Mouse (Mus musculus): Measurements from ENCODE around the gene Cyp2u1. TPM values are rescaled to one million over a fixed set of nuclear protein-coding genes. Genes with fewer than 3 reads are reported as not detected.

Cyp2u1 gene
- 6.4 and 6.7 TPM in 2 replicates for polyA plus RNA-seq (2014; fragmentation: Nextera tagmentation; extraction: Ambion mirVana)

- H3K36me3 ChIP-seq (ENCODE audit: control insufficient read depth, insufficient read depth, low read length): no peaks in the 10 kb centered on the region; the same call in 1 of the 2 replicates
- peak within 1 kb of the TSS; percentile 78 for H3K9ac ChIP-seq (replicated peaks; ENCODE audit: low read length)
- H3K4me1 ChIP-seq (ENCODE audit: control insufficient read depth, insufficient read depth, low read length): 0 out of 2 replicates have a peak, but pooled peaks cover 5% of the 10 kb centered on the region
- WGBS: under 1% methylated on average over 71 of the region's 71 CpGs
- H3K27me3 ChIP-seq (ENCODE audit: control insufficient read depth, insufficient read depth, low read length): no peaks in the 10 kb centered on the region
- DNase-seq: peak; percentile 95
- peak; percentile 98 for ATAC-seq (ENCODE audit: low FRiP score, low TSS enrichment)
- peak within 1 kb of the TSS; percentile 86 for H3K4me3 ChIP-seq (replicated peaks; ENCODE audit: low read depth, low read length)
- no peaks in the 10 kb centered on the region for H3K9me3 ChIP-seq (ENCODE audit: control insufficient read depth, low read length)
- H3K27ac ChIP-seq (replicated peaks; ENCODE audit: low read depth, low read length): peak within 1 kb of the TSS; percentile 82
- peak within 1 kb of the TSS; percentile 92 for H3K4me2 ChIP-seq (ENCODE audit: low read length)
Measured at GRCm38 (mm10) chr3:131302452-131303319, at the start of gene Cyp2u1. Cyp2u1 (minus strand) TSS chr3:131303227.

- no peak overlapping the region for H3K4me3 ChIP-seq (replicated peaks; ENCODE audit: low read depth, low read length)
- no peak overlapping the region for H3K4me2 ChIP-seq (ENCODE audit: low read length)
- H3K9ac ChIP-seq (replicated peaks; ENCODE audit: low read length): no peak overlapping the region
- ATAC-seq (ENCODE audit: low FRiP score, low TSS enrichment) (no peak), DNase-seq (no peak)
- H3K27ac ChIP-seq (replicated peaks; ENCODE audit: low read depth, low read length): no peak overlapping the region
- no peaks in the 10 kb centered on the region for H3K9me3 ChIP-seq (ENCODE audit: control insufficient read depth, low read length)
- no peaks in the 10 kb centered on the region for H3K27me3 ChIP-seq (ENCODE audit: control insufficient read depth, insufficient read depth, low read length)
- 95% methylated on average over 7 of the region's 7 CpGs for WGBS
- H3K36me3 ChIP-seq (ENCODE audit: control insufficient read depth, insufficient read depth, low read length): no peaks in the 10 kb centered on the region
- no peaks in the 10 kb centered on the region for H3K4me1 ChIP-seq (ENCODE audit: control insufficient read depth, insufficient read depth, low read length)
Measured at GRCm38 (mm10) chr3:131350539-131350938, 47.5 kb upstream of the Cyp2u1 start.

GRCm38 (mm10) chr3:131349013-131349412, 46.0 kb upstream of the Cyp2u1 start:
- H3K27me3 ChIP-seq (ENCODE audit: control insufficient read depth, insufficient read depth, low read length): no peaks in the 10 kb centered on the region
- no peaks in the 10 kb centered on the region for H3K4me1 ChIP-seq (ENCODE audit: control insufficient read depth, insufficient read depth, low read length)
- H3K36me3 ChIP-seq (ENCODE audit: control insufficient read depth, insufficient read depth, low read length): no peaks in the 10 kb centered on the region
- no peak overlapping the region for H3K4me3 ChIP-seq (replicated peaks; ENCODE audit: low read depth, low read length)
- H3K27ac ChIP-seq (replicated peaks; ENCODE audit: low read depth, low read length): no peak overlapping the region
- DNase-seq (no peak), ATAC-seq (ENCODE audit: low FRiP score, low TSS enrichment) (no peak)
- H3K4me2 ChIP-seq (ENCODE audit: low read length): no peak overlapping the region
- WGBS: 88% methylated on average over 6 of the region's 6 CpGs
- H3K9me3 ChIP-seq (ENCODE audit: control insufficient read depth, low read length): no peaks in the 10 kb centered on the region
- H3K9ac ChIP-seq (replicated peaks; ENCODE audit: low read length): no peak overlapping the region

- Histone ChIP-seq H3K9me3 (ENCODE audit: control insufficient read depth, low read length) (no peaks in the 10 kb centered on the region), H3K27ac (replicated peaks; ENCODE audit: low read depth, low read length) (no peak overlapping the region), H3K4me2 (ENCODE audit: low read length) (no peak overlapping the region), H3K36me3 (ENCODE audit: control insufficient read depth, insufficient read depth, low read length) (no peaks in the 10 kb centered on the region), H3K27me3 (ENCODE audit: control insufficient read depth, insufficient read depth, low read length) (no peaks in the 10 kb centered on the region), H3K4me1 (ENCODE audit: control insufficient read depth, insufficient read depth, low read length) (no peaks in the 10 kb centered on the region), H3K4me3 (replicated peaks; ENCODE audit: low read depth, low read length) (no peak overlapping the region), H3K9ac (replicated peaks; ENCODE audit: low read length) (no peak overlapping the region)
- no peak for ATAC-seq (ENCODE audit: low FRiP score, low TSS enrichment)
- DNase-seq: no peak
- 86% methylated on average over 3 of the region's 3 CpGs for WGBS
Measured at GRCm38 (mm10) chr3:131348579-131348950, 45.5 kb upstream of the Cyp2u1 start.

GRCm38 (mm10) chr3:131347831-131348578, 45.0 kb upstream of the Cyp2u1 start:
- Histone ChIP-seq H3K27ac (replicated peaks; ENCODE audit: low read depth, low read length) (no peak overlapping the region), H3K4me2 (ENCODE audit: low read length) (no peak overlapping the region), H3K4me3 (replicated peaks; ENCODE audit: low read depth, low read length) (no peak overlapping the region), H3K9me3 (ENCODE audit: control insufficient read depth, low read length) (no peaks in the 10 kb centered on the region), H3K4me1 (ENCODE audit: control insufficient read depth, insufficient read depth, low read length) (no peaks in the 10 kb centered on the region), H3K36me3 (ENCODE audit: control insufficient read depth, insufficient read depth, low read length) (no peaks in the 10 kb centered on the region), H3K9ac (replicated peaks; ENCODE audit: low read length) (no peak overlapping the region), H3K27me3 (ENCODE audit: control insufficient read depth, insufficient read depth, low read length) (no peaks in the 10 kb centered on the region)
- peak; percentile 35 for DNase-seq
- WGBS: 70% methylated on average over 6 of the region's 6 CpGs
- ATAC-seq (ENCODE audit: low FRiP score, low TSS enrichment): no peak

- 94% methylated on average over 6 of the region's 6 CpGs for WGBS
- no peaks in the 10 kb centered on the region for H3K9me3 ChIP-seq (ENCODE audit: control insufficient read depth, low read length)
- no peak overlapping the region for H3K9ac ChIP-seq (replicated peaks; ENCODE audit: low read length)
- H3K4me2 ChIP-seq (ENCODE audit: low read length): no peak overlapping the region
- ATAC-seq (ENCODE audit: low FRiP score, low TSS enrichment): no peak
- no peak overlapping the region for H3K4me3 ChIP-seq (replicated peaks; ENCODE audit: low read depth, low read length)
- H3K36me3 ChIP-seq (ENCODE audit: control insufficient read depth, insufficient read depth, low read length): no peaks in the 10 kb centered on the region
- DNase-seq: no peak
- H3K27me3 ChIP-seq (ENCODE audit: control insufficient read depth, insufficient read depth, low read length): no peaks in the 10 kb centered on the region
- no peak overlapping the region for H3K27ac ChIP-seq (replicated peaks; ENCODE audit: low read depth, low read length)
- no peaks in the 10 kb centered on the region for H3K4me1 ChIP-seq (ENCODE audit: control insufficient read depth, insufficient read depth, low read length)
Measured at GRCm38 (mm10) chr3:131345903-131346302, 42.9 kb upstream of the Cyp2u1 start.

- H3K4me1 ChIP-seq (ENCODE audit: control insufficient read depth, insufficient read depth, low read length): no peaks in the 10 kb centered on the region
- no peaks in the 10 kb centered on the region for H3K27me3 ChIP-seq (ENCODE audit: control insufficient read depth, insufficient read depth, low read length)
- no peak overlapping the region for H3K4me3 ChIP-seq (replicated peaks; ENCODE audit: low read depth, low read length)
- no peak overlapping the region for H3K27ac ChIP-seq (replicated peaks; ENCODE audit: low read depth, low read length)
- WGBS: 92% methylated on average over 6 of the region's 6 CpGs
- ATAC-seq (ENCODE audit: low FRiP score, low TSS enrichment): no peak
- no peaks in the 10 kb centered on the region for H3K9me3 ChIP-seq (ENCODE audit: control insufficient read depth, low read length)
- no peak for DNase-seq
- H3K4me2 ChIP-seq (ENCODE audit: low read length): no peak overlapping the region
- H3K9ac ChIP-seq (replicated peaks; ENCODE audit: low read length): no peak overlapping the region
- no peaks in the 10 kb centered on the region for H3K36me3 ChIP-seq (ENCODE audit: control insufficient read depth, insufficient read depth, low read length)
Measured at GRCm38 (mm10) chr3:131343311-131343710, 40.3 kb upstream of the Cyp2u1 start.

GRCm38 (mm10) chr3:131340885-131341284, 37.9 kb upstream of the Cyp2u1 start:
- H3K4me2 ChIP-seq (ENCODE audit: low read length): no peak overlapping the region
- 85% methylated on average over 3 of the region's 3 CpGs for WGBS
- no peak for ATAC-seq (ENCODE audit: low FRiP score, low TSS enrichment)
- no peaks in the 10 kb centered on the region for H3K4me1 ChIP-seq (ENCODE audit: control insufficient read depth, insufficient read depth, low read length)
- no peak overlapping the region for H3K27ac ChIP-seq (replicated peaks; ENCODE audit: low read depth, low read length)
- no peak overlapping the region for H3K4me3 ChIP-seq (replicated peaks; ENCODE audit: low read depth, low read length)
- H3K36me3 ChIP-seq (ENCODE audit: control insufficient read depth, insufficient read depth, low read length): no peaks in the 10 kb centered on the region
- no peak overlapping the region for H3K9ac ChIP-seq (replicated peaks; ENCODE audit: low read length)
- no peaks in the 10 kb centered on the region for H3K27me3 ChIP-seq (ENCODE audit: control insufficient read depth, insufficient read depth, low read length)
- DNase-seq: no peak
- H3K9me3 ChIP-seq (ENCODE audit: control insufficient read depth, low read length): no peaks in the 10 kb centered on the region
